Mouse (Mus musculus) thymus, adult 2 months (tissue): ENCODE data around the gene Arl6ip4. TPM values are rescaled to one million over a fixed set of nuclear protein-coding genes. Genes with fewer than 3 reads are reported as not detected.

Experiments
- DNase-seq: peaks from one replicate; pipeline ENCODE4 v3.0.0; 2021
- H3K27ac ChIP-seq: fragments of 200-500 bp; 2 replicates; pipeline ENCODE4 v1.5.1; 2012; ENCODE audit warnings: low read length, control low read depth; ENCODE audit not compliant: control insufficient read depth, insufficient read depth
- H3K27me3 ChIP-seq: fragments of 200-500 bp; 2 replicates; pipeline ENCODE4 v1.6.1; 2012; ENCODE audit warnings: mild to moderate bottlenecking, low read length, moderate library complexity, mixed read lengths; ENCODE audit not compliant: control insufficient read depth, insufficient read depth
- H3K36me3 ChIP-seq: fragments of 200-500 bp; 2 replicates; pipeline ENCODE4 v1.6.1; 2012; ENCODE audit warnings: mild to moderate bottlenecking, low read length, moderate library complexity; ENCODE audit not compliant: control insufficient read depth, insufficient read depth
- H3K4me1 ChIP-seq: fragments of 200-500 bp; replicated peaks from 2 replicates; pipeline ENCODE4 v1.6.1; 2012; ENCODE audit warnings: low read length; ENCODE audit not compliant: control insufficient read depth, insufficient read depth
- H3K4me3 ChIP-seq: fragments of 200-500 bp; 2 replicates; pipeline ENCODE4 v1.5.1; 2012; ENCODE audit warnings: mild to moderate bottlenecking, low read length, control low read depth, moderate library complexity; ENCODE audit not compliant: control insufficient read depth, insufficient read depth
- CTCF ChIP-seq: fragments of 200-500 bp; IDR thresholded peaks from 2 replicates; pipeline ENCODE4 v1.5.1; 2012; ENCODE audit warnings: mild to moderate bottlenecking, control low read depth, low read length, moderate library complexity, borderline replicate concordance; ENCODE audit not compliant: control insufficient read depth, poor library complexity, insufficient read depth; ENCODE audit errors: extremely low read depth
- POLR2A ChIP-seq: fragments of 200-500 bp; IDR thresholded peaks from 2 replicates; pipeline ENCODE4 v1.6.1; 2012; ENCODE audit warnings: mild to moderate bottlenecking, low read length, control low read depth, moderate library complexity; ENCODE audit not compliant: control insufficient read depth, poor library complexity, insufficient read depth; ENCODE audit errors: extremely low read depth
- WGBS: fragments of 180-500 bp; shearing (Covaris S2); methylation state at CpG from one replicate; pipeline ENCODE4 v1.1.7; 2018; 5-methylcytosine and 5-hydroxymethylcytosine counted together
- polyA plus RNA-seq: library from polyadenylated mRNA; depleted of rRNA; stranded (reverse); fragments of >200 nt; gene quantifications from 2 replicates; pipeline ENCODE4 v1.2.3, GENCODE M21; 2012

Arl6ip4 gene
- polyA plus RNA-seq, 1 experiment, result 50.8 TPM

GRCm38 (mm10) chr5:124113030-124113429 is 2.9 kb upstream of the Arl6ip4 start:
- Histone ChIP-seq H3K27ac (peak overlapping the region; percentile 23; the same call in 1 of the 2 replicates), H3K27me3 (no peaks in the 10 kb centered on the region), H3K4me1 (peaks cover 28% of the 10 kb centered on the region), H3K4me3 (peak overlapping the region; percentile 81), H3K36me3 (no peaks in the 10 kb centered on the region)
- 16% methylated on average over 14 of the region's 14 CpGs for WGBS
- TF ChIP-seq CTCF (0 out of 2 replicates have a peak, but pooled peaks have one; percentile 30), POLR2A (no peak)
- DNase-seq, result peak; percentile 73

- Histone ChIP-seq H3K4me1 (peaks cover 28% of the 10 kb centered on the region), H3K27ac (no peak overlapping the region), H3K4me3 (no peak overlapping the region), H3K27me3 (no peaks in the 10 kb centered on the region), H3K36me3 (no peaks in the 10 kb centered on the region; the same call in 1 of the 2 replicates)
- 97% methylated on average over 24 of the region's 24 CpGs for WGBS
- no peak for TF ChIP-seq POLR2A
- TF ChIP-seq CTCF, result no peak
- no peak for DNase-seq
Measured at GRCm38 (mm10) chr5:124114276-124115025, 1.4 kb upstream of the Arl6ip4 start.

GRCm38 (mm10) chr5:124115531-124115930 is 358 bp upstream of the Arl6ip4 start:
- Histone ChIP-seq H3K36me3 (peaks cover 7% of the 10 kb centered on the region), H3K27ac (no peak overlapping the region)

GRCm38 (mm10) chr5:124119204-124119603 is 3.3 kb downstream of the Arl6ip4 start:
- TF ChIP-seq POLR2A, result no peak
- no peak for TF ChIP-seq CTCF
- no peak for DNase-seq
- Histone ChIP-seq H3K36me3 (peaks cover 39% of the 10 kb centered on the region), H3K4me1 (peaks cover 14% of the 10 kb centered on the region), H3K27me3 (no peaks in the 10 kb centered on the region), H3K4me3 (no peak overlapping the region), H3K27ac (no peak overlapping the region)
- 79% methylated on average over 5 of the region's 5 CpGs for WGBS

More at GRCm38 (mm10) chr5:124115531-124115930, 358 bp upstream of the Arl6ip4 start:
- Histone ChIP-seq H3K4me1 (peaks cover 31% of the 10 kb centered on the region), H3K4me3 (peak overlapping the region; percentile 100), H3K27me3 (no peaks in the 10 kb centered on the region)
- DNase-seq, result no peak
- no peak for TF ChIP-seq CTCF
- TF ChIP-seq POLR2A, result no peak
- WGBS, result 29% methylated on average over 7 of the region's 7 CpGs

GRCm38 (mm10) chr5:124122357-124122756 is 6.5 kb downstream of the Arl6ip4 start:
- H3K4me1 ChIP-seq, result 0 out of 2 replicates have a peak, but pooled peaks cover 3% of the 10 kb centered on the region
- no peak overlapping the region for H3K4me3 ChIP-seq
- WGBS, result 97% methylated on average over 18 of the region's 18 CpGs
- no peaks in the 10 kb centered on the region for H3K27me3 ChIP-seq
- no peak for DNase-seq
- TF ChIP-seq POLR2A (no peak), CTCF (no peak)
- H3K36me3 ChIP-seq, result peaks cover 60% of the 10 kb centered on the region
- H3K27ac ChIP-seq, result no peak overlapping the region

GRCm38 (mm10) chr5:124125093-124125492 is 9.2 kb downstream of the Arl6ip4 start:
- H3K4me3 ChIP-seq, result no peak overlapping the region
- peaks cover 76% of the 10 kb centered on the region for H3K36me3 ChIP-seq
- WGBS, result 95% methylated on average over 11 of the region's 11 CpGs
- no peak overlapping the region for H3K27ac ChIP-seq
- no peak for TF ChIP-seq CTCF
- TF ChIP-seq POLR2A, result no peak
- no peak for DNase-seq
- no peaks in the 10 kb centered on the region for H3K4me1 ChIP-seq
- H3K27me3 ChIP-seq, result no peaks in the 10 kb centered on the region

GRCm38 (mm10) chr5:124134261-124134660 is 18.4 kb downstream of the Arl6ip4 start:
- peaks cover 56% of the 10 kb centered on the region for H3K36me3 ChIP-seq
- H3K4me1 ChIP-seq, result no peaks in the 10 kb centered on the region
- no peak for TF ChIP-seq POLR2A
- H3K27ac ChIP-seq, result no peak overlapping the region
- no peak overlapping the region for H3K4me3 ChIP-seq
- H3K27me3 ChIP-seq, result no peaks in the 10 kb centered on the region
- 88% methylated on average over 5 of the region's 5 CpGs for WGBS
- no peak for DNase-seq
